Mouse (Mus musculus) lung, adult 2 months (tissue): Measurements from ENCODE around the gene Rhebl1. TPM values are rescaled to one million over a fixed set of nuclear protein-coding genes. Genes with fewer than 3 reads are reported as not detected.

ENCODE experiments used
- DNase-seq: peaks from one replicate; pipeline ENCODE4 v3.0.0; 2022
- H3K4me1 ChIP-seq: fragments of 200-500 bp; 2 replicates; pipeline ENCODE4 v1.6.1; 2011; ENCODE audit warnings: low read length; ENCODE audit not compliant: control insufficient read depth, insufficient read depth
- H3K4me3 ChIP-seq: fragments of 200-500 bp; replicated peaks from 2 replicates; pipeline ENCODE3; 2011; ENCODE audit warnings: low read depth, mild to moderate bottlenecking, control low read depth, low read length; ENCODE audit errors: extremely low read depth
- CTCF ChIP-seq: fragments of 200-500 bp; IDR thresholded peaks from 2 replicates; pipeline ENCODE4 v1.5.1; 2011; ENCODE audit warnings: mild to moderate bottlenecking, low read length, control low read depth; ENCODE audit not compliant: insufficient read depth
- POLR2A ChIP-seq: fragments of 200-500 bp; IDR thresholded peaks from 2 replicates; pipeline ENCODE4 v1.6.1; 2011; ENCODE audit warnings: low read depth, mild to moderate bottlenecking, control low read depth, low read length, borderline replicate concordance; ENCODE audit errors: extremely low read depth
- whole genome bisulfite sequencing: fragments of 180-500 bp; shearing (Covaris S2); methylation state at CpG from one replicate; pipeline ENCODE4 v1.1.7; 2018; 5-methylcytosine and 5-hydroxymethylcytosine counted together
- polyA plus RNA-seq: library from polyadenylated mRNA; depleted of rRNA; stranded (reverse); fragments of >200 nt; gene quantifications from 2 replicates; pipeline ENCODE4 v1.2.3, GENCODE M21; 2012

The Rhebl1 gene
- polyA plus RNA-seq, 1 experiment = 5.4 TPM

- under 1% methylated on average over 14 of the region's 14 CpGs for WGBS
- TF ChIP-seq CTCF = no peak
- Histone ChIP-seq H3K4me1 (no peaks in the 10 kb centered on the region; the same call in 1 of the 2 replicates), H3K4me3 (peak overlapping the region; percentile 91)
- DNase-seq = peak; percentile 36
Observed at GRCm38 (mm10) chr15:98917091-98917490, 22.8 kb upstream of the Rhebl1 start.

- Histone ChIP-seq H3K4me1 (no peaks in the 10 kb centered on the region; the same call in 1 of the 2 replicates), H3K4me3 (no peak overlapping the region)
- TF ChIP-seq CTCF (no peak), POLR2A (no peak)
- no peak for DNase-seq
- 86% methylated on average over 4 of the region's 4 CpGs for WGBS
Observed at GRCm38 (mm10) chr15:98916016-98916415, 21.7 kb upstream of the Rhebl1 start.

- Histone ChIP-seq H3K4me3 (no peak overlapping the region), H3K4me1 (no peaks in the 10 kb centered on the region; the same call in 1 of the 2 replicates)
- DNase-seq = no peak
- TF ChIP-seq CTCF = no peak
- no peak for TF ChIP-seq POLR2A
- 78% methylated on average over 6 of the region's 6 CpGs for WGBS
Observed at GRCm38 (mm10) chr15:98914903-98915302, 20.6 kb upstream of the Rhebl1 start.

GRCm38 (mm10) chr15:98904692-98905091 is 10.4 kb upstream of the Rhebl1 start:
- DNase-seq = peak; percentile 40
- Histone ChIP-seq H3K4me1 (no peaks in the 10 kb centered on the region), H3K4me3 (no peak overlapping the region)
- 39% methylated on average over 10 of the region's 10 CpGs for WGBS
- peak; percentile 84 for TF ChIP-seq CTCF
- no peak for TF ChIP-seq POLR2A

- TF ChIP-seq CTCF = no peak
- TF ChIP-seq POLR2A = no peak
- DNase-seq = no peak
- 85% methylated on average over 2 of the region's 2 CpGs for WGBS
Observed at GRCm38 (mm10) chr15:98902600-98902999, 8.3 kb upstream of the Rhebl1 start.

GRCm38 (mm10) chr15:98901530-98901929 is 7.2 kb upstream of the Rhebl1 start:
- TF ChIP-seq POLR2A (no peak), CTCF (no peak)
- no peak for DNase-seq
- H3K4me3 ChIP-seq = no peak overlapping the region
- H3K4me1 ChIP-seq = peaks cover 8% of the 10 kb centered on the region; the same call in 1 of the 2 replicates
- 63% methylated on average over 1 of the region's 1 CpGs for WGBS

More at GRCm38 (mm10) chr15:98902600-98902999, 8.3 kb upstream of the Rhebl1 start:
- peaks cover 5% of the 10 kb centered on the region; the same call in 1 of the 2 replicates for H3K4me1 ChIP-seq
- H3K4me3 ChIP-seq = no peak overlapping the region

- 3% methylated on average over 41 of the region's 41 CpGs for WGBS
- TF ChIP-seq POLR2A = no peak
- no peak for TF ChIP-seq CTCF
- H3K4me1 ChIP-seq = peaks cover 21% of the 10 kb centered on the region
- no peak for DNase-seq
- H3K4me3 ChIP-seq = peak within 1 kb of the TSS; percentile 2
Observed at GRCm38 (mm10) chr15:98897928-98898800, 3.8 kb upstream of the Rhebl1 start, which contains the start of gene Dhh. TSS of gene Dhh (minus strand) at chr15:98898540.

- 10% methylated on average over 10 of the region's 10 CpGs for WGBS
- H3K4me3 ChIP-seq = no peak overlapping the region
- DNase-seq = peak; percentile 24
- TF ChIP-seq CTCF (no peak), POLR2A (no peak)
- peaks cover 21% of the 10 kb centered on the region for H3K4me1 ChIP-seq
Observed at GRCm38 (mm10) chr15:98897495-98897894, 3.2 kb upstream of the Rhebl1 start.

- 8% methylated on average over 41 of the region's 41 CpGs for WGBS
- TF ChIP-seq POLR2A (no peak), CTCF (no peak)
- DNase-seq = peak; percentile 40
- H3K4me1 ChIP-seq = peaks cover 21% of the 10 kb centered on the region
- H3K4me3 ChIP-seq = peak overlapping the region; percentile 66
Observed at GRCm38 (mm10) chr15:98895635-98896589, 1.6 kb upstream of the Rhebl1 start.
